Mouse (Mus musculus) heart, postnatal 0 days (tissue): ENCODE results near the gene Efhc1. TPM values are rescaled to one million over a fixed set of nuclear protein-coding genes. Genes with fewer than 3 reads are reported as not detected.

Source experiments
- ATAC-seq: fragments of 200-750 bp; cut with Nextera tagmentation; 2 replicates; pipeline ENCODE4 v1.8.0; 2017; ENCODE audit warnings: low read depth, moderate number of reproducible peaks, moderate library complexity; ENCODE audit not compliant: insufficient read depth
- DNase-seq: peaks from one replicate; pipeline ENCODE4 v3.0.0-alpha.2; 2016; ENCODE audit warnings: low spot score
- H3K27ac ChIP-seq: fragments of 300-500 bp; sonication (generic); 2 replicates; pipeline ENCODE4 v1.5.1; 2014; ENCODE audit warnings: low read depth, mild to moderate bottlenecking
- H3K27me3 ChIP-seq: fragments of 300-500 bp; sonication (generic); 2 replicates; pipeline ENCODE4 v1.6.1; 2014; ENCODE audit warnings: low read length, mixed read lengths; ENCODE audit not compliant: control insufficient read depth, insufficient read depth
- H3K36me3 ChIP-seq: fragments of 300-500 bp; sonication (generic); replicated peaks from 2 replicates; pipeline ENCODE4 v1.6.1; 2014; ENCODE audit warnings: low read length, mixed read lengths; ENCODE audit not compliant: control insufficient read depth, insufficient read depth
- H3K4me1 ChIP-seq: fragments of 300-500 bp; sonication (generic); 2 replicates; pipeline ENCODE4 v1.6.1; 2014; ENCODE audit warnings: antibody characterized with exemption; ENCODE audit not compliant: control insufficient read depth, insufficient read depth
- H3K4me2 ChIP-seq: fragments of 300-500 bp; sonication (generic); 2 replicates; pipeline ENCODE4 v1.6.1; 2014; ENCODE audit warnings: low read depth, mild to moderate bottlenecking, low read length, moderate library complexity
- H3K4me3 ChIP-seq: fragments of 300-500 bp; sonication (generic); 2 replicates; pipeline ENCODE4 v1.5.1; 2014; ENCODE audit warnings: low read depth, low read length
- H3K9ac ChIP-seq: fragments of 300-500 bp; sonication (generic); replicated peaks from 2 replicates; pipeline ENCODE4 v1.6.1; 2014; ENCODE audit warnings: low read depth, low read length, mixed read lengths
- H3K9me3 ChIP-seq: fragments of 300-500 bp; sonication (generic); replicated peaks from 2 replicates; pipeline ENCODE4 v1.6.1; 2016; ENCODE audit warnings: low read length; ENCODE audit not compliant: control insufficient read depth
- CTCF ChIP-seq: IDR thresholded peaks from 2 replicates; pipeline ENCODE4 v1.5.1; 2016; ENCODE audit warnings: antibody characterized with exemption, control low read depth, low read depth
- EP300 ChIP-seq: IDR thresholded peaks from 2 replicates; pipeline ENCODE4 v1.6.1; 2016; ENCODE audit warnings: antibody characterized with exemption, low read depth
- WGBS: fragments of 180-500 bp; shearing (Covaris S2); extraction: QIAGEN DNeasy Blood & Tissue Kit; methylation state at CpG from one replicate; pipeline ENCODE4 v1.1.7; 2014; 5-methylcytosine and 5-hydroxymethylcytosine counted together
- polyA plus RNA-seq: library from polyadenylated mRNA; unstranded; fragments of >200 nt; fragmentation: Nextera tagmentation; extraction: Ambion mirVana; gene quantifications from 2 replicates; pipeline ENCODE4 v1.2.1, GENCODE M21; 2015
- total RNA-seq: library from RNA; depleted of rRNA; stranded (reverse); fragments of >200 nt; gene quantifications from 2 replicates; pipeline ENCODE4 v1.2.3, GENCODE M21; 2014; ENCODE audit warnings: low replicate concordance

The Efhc1 gene
- total and polyA plus RNA-seq, 2 experiments from 2014 or later: 0.64 TPM; not detected in 1

GRCm38 (mm10) chr1:21002246-21003142 is 51.1 kb downstream of the Efhc1 start:
- ATAC-seq: peak; percentile 50

GRCm38 (mm10) chr1:21004596-21004995 is 53.2 kb downstream of the Efhc1 start:
- Histone ChIP-seq H3K27ac (no peak overlapping the region), H3K9ac (no peak overlapping the region), H3K4me2 (no peak overlapping the region), H3K9me3 (no peaks in the 10 kb centered on the region), H3K36me3 (peaks cover 37% of the 10 kb centered on the region), H3K4me3 (no peak overlapping the region), H3K4me1 (no peaks in the 10 kb centered on the region), H3K27me3 (no peaks in the 10 kb centered on the region)
- 67% methylated on average over 8 of the region's 8 CpGs for WGBS
- TF ChIP-seq CTCF (no peak), EP300 (no peak)
- no peak for ATAC-seq
- peak; percentile 2 for DNase-seq

More at GRCm38 (mm10) chr1:21002246-21003142, 51.1 kb downstream of the Efhc1 start:
- Histone ChIP-seq H3K36me3 (peaks cover 41% of the 10 kb centered on the region), H3K9ac (no peak overlapping the region), H3K4me3 (no peak overlapping the region), H3K9me3 (no peaks in the 10 kb centered on the region), H3K4me2 (no peak overlapping the region), H3K27me3 (no peaks in the 10 kb centered on the region), H3K4me1 (no peaks in the 10 kb centered on the region), H3K27ac (no peak overlapping the region)
- peak; percentile 6 for DNase-seq
- 59% methylated on average over 14 of the region's 14 CpGs for WGBS
- TF ChIP-seq CTCF (peak; percentile 25; the same call in 1 of the 2 replicates), EP300 (no peak)

- H3K27me3 ChIP-seq: no peaks in the 10 kb centered on the region
- no peak overlapping the region for H3K9ac ChIP-seq
- H3K4me2 ChIP-seq: no peak overlapping the region
- H3K4me1 ChIP-seq: no peaks in the 10 kb centered on the region
- no peak overlapping the region for H3K4me3 ChIP-seq
- 79% methylated on average over 5 of the region's 5 CpGs for WGBS
- TF ChIP-seq EP300: no peak
- TF ChIP-seq CTCF: no peak
- peaks cover 29% of the 10 kb centered on the region for H3K36me3 ChIP-seq
- DNase-seq: no peak
- no peaks in the 10 kb centered on the region for H3K9me3 ChIP-seq
- no peak overlapping the region for H3K27ac ChIP-seq
- ATAC-seq: no peak
Observed at GRCm38 (mm10) chr1:21006775-21007174, 55.3 kb downstream of the Efhc1 start.

GRCm38 (mm10) chr1:21007941-21008701 is 56.7 kb downstream of the Efhc1 start:
- H3K9ac ChIP-seq: no peak overlapping the region
- TF ChIP-seq EP300 (no peak), CTCF (no peak)
- DNase-seq (peak; percentile 3), ATAC-seq (0 out of 2 replicates have a peak, but pooled peaks have one; percentile 2)
- peaks cover 39% of the 10 kb centered on the region for H3K36me3 ChIP-seq
- no peaks in the 10 kb centered on the region for H3K9me3 ChIP-seq
- no peak overlapping the region for H3K4me2 ChIP-seq
- peak overlapping the region; percentile 53 for H3K27ac ChIP-seq
- no peaks in the 10 kb centered on the region for H3K27me3 ChIP-seq
- no peak overlapping the region for H3K4me3 ChIP-seq
- no peaks in the 10 kb centered on the region for H3K4me1 ChIP-seq
- 59% methylated on average over 7 of the region's 7 CpGs for WGBS

- H3K36me3 ChIP-seq: peaks cover 33% of the 10 kb centered on the region
- TF ChIP-seq EP300: no peak
- no peak for TF ChIP-seq CTCF
Observed at GRCm38 (mm10) chr1:21008891-21009290, 57.5 kb downstream of the Efhc1 start.

More at GRCm38 (mm10) chr1:21008891-21009290, 57.5 kb downstream of the Efhc1 start:
- WGBS: 48% methylated on average over 4 of the region's 4 CpGs
- H3K9ac ChIP-seq: no peak overlapping the region
- no peaks in the 10 kb centered on the region for H3K27me3 ChIP-seq
- no peaks in the 10 kb centered on the region for H3K9me3 ChIP-seq
- H3K4me1 ChIP-seq: no peaks in the 10 kb centered on the region
- peak; percentile 81 for ATAC-seq
- H3K27ac ChIP-seq: peak overlapping the region; percentile 53
- H3K4me3 ChIP-seq: no peak overlapping the region
- H3K4me2 ChIP-seq: no peak overlapping the region
- DNase-seq: peak; percentile 35
